Mouse (Mus musculus) hindbrain, embryonic 11.5 days (tissue): ENCODE measurements around the gene Abhd8. TPM values are rescaled to one million over a fixed set of nuclear protein-coding genes. Genes with fewer than 3 reads are reported as not detected.
A peak's percentile ranks its signal among the peaks of the same experiment; 100 is the strongest.

Experiments used
- ATAC-seq: fragments of 200-750 bp; cut with Nextera tagmentation; 2 replicates; pipeline ENCODE4 v1.8.0; 2017; ENCODE audit warnings: mild to moderate bottlenecking, moderate TSS enrichment, moderate library complexity; ENCODE audit not compliant: low FRiP score
- DNase-seq: peaks from one replicate; pipeline ENCODE4 v3.0.0-alpha.2; 2015; ENCODE audit warnings: low spot score
- H3K27ac ChIP-seq: fragments of 300-500 bp; sonication (generic); 2 replicates; pipeline ENCODE4 v1.5.1; 2014; ENCODE audit warnings: mild to moderate bottlenecking, low read depth, low read length
- H3K27me3 ChIP-seq: fragments of 300-500 bp; sonication (generic); 2 replicates; pipeline ENCODE4 v1.6.1; 2014; ENCODE audit warnings: mild to moderate bottlenecking, low read length, moderate library complexity, mixed read lengths; ENCODE audit not compliant: control insufficient read depth, insufficient read depth
- H3K36me3 ChIP-seq: fragments of 300-500 bp; sonication (generic); 2 replicates; pipeline ENCODE4 v1.6.1; 2014; ENCODE audit warnings: mild to moderate bottlenecking, low read length, moderate library complexity, mixed read lengths; ENCODE audit not compliant: control insufficient read depth, insufficient read depth
- H3K4me1 ChIP-seq: fragments of 300-500 bp; sonication (generic); replicated peaks from 2 replicates; pipeline ENCODE4 v1.6.1; 2014; ENCODE audit warnings: low read length, mixed read lengths; ENCODE audit not compliant: control insufficient read depth, insufficient read depth
- H3K4me2 ChIP-seq: fragments of 300-500 bp; sonication (generic); replicated peaks from 2 replicates; pipeline ENCODE4 v1.6.1; 2014; ENCODE audit warnings: mild to moderate bottlenecking, low read depth, low read length
- H3K4me3 ChIP-seq: fragments of 300-500 bp; sonication (generic); 2 replicates; pipeline ENCODE4 v1.5.1; 2014; ENCODE audit warnings: low read depth, low read length
- H3K9ac ChIP-seq: fragments of 300-500 bp; sonication (generic); 2 replicates; pipeline ENCODE4 v1.6.1; 2014; ENCODE audit warnings: low read depth, low read length
- H3K9me3 ChIP-seq: fragments of 300-500 bp; sonication (generic); 2 replicates; pipeline ENCODE4 v1.6.1; 2016; ENCODE audit warnings: low read length; ENCODE audit not compliant: control insufficient read depth
- WGBS: fragments of 180-500 bp; shearing (Covaris S2); extraction: QIAGEN DNeasy Blood & Tissue Kit; methylation state at CpG from one replicate; pipeline ENCODE4 v1.1.7; 2014; 5-methylcytosine and 5-hydroxymethylcytosine counted together
- polyA plus RNA-seq: library from polyadenylated mRNA; unstranded; fragments of >200 nt; fragmentation: Nextera tagmentation; extraction: Ambion mirVana; gene quantifications from 2 replicates; pipeline ENCODE4 v1.2.1, GENCODE M21; 2014

The Abhd8 gene
- polyA plus RNA-seq, 1 experiment from 2014 or later, result 38.5 TPM

- 0 out of 2 replicates have a peak overlapping the region, but pooled peaks have one; percentile 14 for H3K27ac ChIP-seq
- no peak for ATAC-seq
- no peak for DNase-seq
- H3K27me3 ChIP-seq, result no peaks in the 10 kb centered on the region
- no peaks in the 10 kb centered on the region for H3K36me3 ChIP-seq
- no peak overlapping the region for H3K4me3 ChIP-seq
- H3K9ac ChIP-seq, result no peak overlapping the region
- H3K4me2 ChIP-seq, result no peak overlapping the region
- WGBS, result 21% methylated on average over 15 of the region's 15 CpGs
- H3K9me3 ChIP-seq, result no peaks in the 10 kb centered on the region
- H3K4me1 ChIP-seq, result no peaks in the 10 kb centered on the region; the same call in 1 of the 2 replicates
These were observed 34.5 kb upstream of the Abhd8 start for GRCm38 (mm10) chr8:71497881-71498501.

DNA sequence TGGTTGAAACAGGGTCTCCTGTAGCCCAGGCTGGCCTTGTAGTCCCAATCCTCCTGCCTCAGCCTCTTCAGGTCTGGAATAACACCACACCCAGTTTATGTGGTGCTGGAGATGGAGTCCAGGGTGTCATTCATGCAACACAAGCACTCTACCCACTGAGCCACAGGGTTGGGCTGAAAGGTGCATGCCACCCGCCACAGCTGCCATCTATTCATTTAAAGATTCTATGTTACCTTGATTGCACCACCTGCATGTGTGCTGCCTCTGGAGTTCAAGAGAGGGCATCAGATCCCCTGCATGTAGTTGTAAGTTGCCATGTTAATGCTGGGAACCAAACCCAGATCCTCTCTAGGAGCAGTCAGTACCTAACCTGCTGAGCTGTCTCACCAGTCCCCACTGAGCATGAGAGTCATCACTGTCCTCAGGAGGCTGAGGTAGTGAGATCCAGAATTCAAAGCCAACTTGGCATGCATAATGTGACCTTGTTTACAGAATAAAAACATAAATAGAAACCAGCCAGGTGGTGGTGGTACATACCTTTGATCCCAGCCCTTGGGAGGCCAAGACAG lies 33.7 kb upstream of the Abhd8 start:
- 100% methylated on average over 1 of the region's 1 CpGs for WGBS
- no peaks in the 10 kb centered on the region for H3K9me3 ChIP-seq
- no peak overlapping the region for H3K4me3 ChIP-seq
- H3K27ac ChIP-seq, result no peak overlapping the region
- H3K4me2 ChIP-seq, result no peak overlapping the region
- no peak overlapping the region for H3K9ac ChIP-seq
- ATAC-seq (no peak), DNase-seq (no peak)
- H3K27me3 ChIP-seq, result no peaks in the 10 kb centered on the region
- H3K36me3 ChIP-seq, result 0 out of 2 replicates have a peak, but pooled peaks cover under 1% of the 10 kb centered on the region
- no peaks in the 10 kb centered on the region; the same call in 1 of the 2 replicates for H3K4me1 ChIP-seq

DNA sequence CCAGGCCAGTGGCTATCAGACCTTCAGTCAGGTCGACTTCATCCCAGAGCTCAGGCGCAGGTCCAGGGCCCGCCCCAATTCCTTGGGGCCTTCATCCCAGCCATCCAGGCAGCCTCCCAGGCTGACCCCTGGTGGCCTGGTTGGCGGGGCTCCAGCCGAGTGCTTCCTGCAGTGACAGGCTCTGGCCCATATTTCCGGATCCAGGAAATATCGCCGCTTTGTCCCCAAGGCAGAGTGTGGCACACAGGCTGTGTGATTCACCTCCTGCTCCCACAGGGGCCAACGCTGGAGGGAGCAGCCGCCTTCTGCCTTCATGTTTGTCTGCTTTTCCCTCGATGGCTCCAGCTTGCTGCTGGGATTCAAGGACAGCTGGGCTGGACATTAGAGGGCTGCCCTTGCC lies 33.0 kb upstream of the Abhd8 start:
- Histone ChIP-seq H3K4me3 (no peak overlapping the region), H3K4me1 (no peaks in the 10 kb centered on the region; the same call in 1 of the 2 replicates), H3K36me3 (0 out of 2 replicates have a peak, but pooled peaks cover 3% of the 10 kb centered on the region), H3K4me2 (no peak overlapping the region), H3K9ac (no peak overlapping the region), H3K27ac (no peak overlapping the region), H3K27me3 (no peaks in the 10 kb centered on the region), H3K9me3 (no peaks in the 10 kb centered on the region)
- 50% methylated on average over 11 of the region's 11 CpGs for WGBS
- DNase-seq (no peak), ATAC-seq (no peak)

DNA sequence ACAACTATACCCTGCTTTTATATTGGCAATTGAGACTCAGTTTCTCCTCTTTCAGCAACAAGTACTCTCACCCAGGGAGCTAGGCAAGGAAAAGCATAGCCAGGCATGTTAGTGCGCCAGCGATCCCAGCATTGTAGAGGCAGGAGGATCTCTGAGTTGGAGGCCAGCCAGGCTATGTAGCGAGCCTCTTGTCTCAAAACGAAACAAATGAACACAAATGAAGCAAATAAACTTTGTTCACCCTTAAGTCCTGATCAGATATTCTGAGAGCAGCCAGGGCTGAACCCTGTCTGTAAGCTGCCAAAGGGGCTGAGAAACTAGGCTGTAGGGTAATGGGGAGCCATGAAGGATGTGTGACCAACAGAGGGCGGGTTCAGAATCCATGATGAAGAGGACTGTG lies 32.4 kb upstream of the Abhd8 start:
- Histone ChIP-seq H3K4me1 (no peaks in the 10 kb centered on the region; the same call in 1 of the 2 replicates), H3K4me2 (no peak overlapping the region), H3K9ac (no peak overlapping the region), H3K36me3 (0 out of 2 replicates have a peak, but pooled peaks cover 3% of the 10 kb centered on the region), H3K4me3 (no peak overlapping the region), H3K9me3 (no peaks in the 10 kb centered on the region), H3K27me3 (no peaks in the 10 kb centered on the region), H3K27ac (no peak overlapping the region)
- 90% methylated on average over 5 of the region's 5 CpGs for WGBS
- ATAC-seq (no peak), DNase-seq (no peak)

DNA sequence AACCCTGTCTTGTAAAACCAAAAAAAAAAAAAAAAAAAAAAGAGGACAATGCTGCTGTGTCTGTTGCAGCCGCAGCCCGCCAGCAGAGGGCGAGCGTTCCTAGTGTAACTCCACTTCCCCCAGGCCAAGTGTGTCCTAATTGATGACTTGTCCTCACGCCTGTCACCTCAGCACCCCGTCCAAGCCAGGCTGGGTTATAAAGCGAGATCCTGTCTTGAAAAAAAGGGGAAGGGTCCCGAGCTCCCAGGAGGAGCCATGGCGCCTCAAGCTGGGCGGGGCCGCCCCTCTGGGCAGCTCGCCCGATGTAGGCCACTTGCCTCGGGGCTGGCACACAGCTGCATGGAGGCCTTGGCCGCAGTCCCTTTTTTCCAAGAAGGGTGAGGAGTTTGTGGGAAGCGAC lies 31.6 kb upstream of the Abhd8 start:
- DNase-seq, result peak; percentile 90
- Histone ChIP-seq H3K4me3 (no peak overlapping the region), H3K27me3 (no peaks in the 10 kb centered on the region), H3K9ac (no peak overlapping the region), H3K36me3 (0 out of 2 replicates have a peak, but pooled peaks cover 3% of the 10 kb centered on the region), H3K9me3 (no peaks in the 10 kb centered on the region), H3K4me2 (no peak overlapping the region), H3K4me1 (no peaks in the 10 kb centered on the region; the same call in 1 of the 2 replicates), H3K27ac (no peak overlapping the region)
- peak; percentile 77 for ATAC-seq
- 33% methylated on average over 15 of the region's 16 CpGs for WGBS

DNA sequence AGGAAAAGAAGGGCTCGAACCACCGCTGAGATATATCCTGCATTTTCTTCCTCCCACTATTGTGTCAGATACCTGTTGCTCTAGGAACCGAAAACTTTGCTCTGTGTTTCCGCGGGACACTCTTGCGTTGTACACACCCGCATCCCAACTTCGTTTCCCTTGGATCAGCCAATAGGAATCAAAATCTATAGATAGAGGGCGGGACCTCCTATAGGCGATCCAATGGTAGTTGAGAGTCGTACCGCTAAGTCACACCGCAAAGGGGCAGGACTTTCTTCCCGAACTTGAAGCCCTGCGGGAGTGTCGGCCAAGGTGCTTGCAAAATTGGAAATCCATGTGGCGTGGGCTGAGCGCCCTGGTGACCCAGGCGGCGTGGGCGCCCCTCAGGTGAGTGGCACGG lies 25.0 kb upstream of the Abhd8 start:
- Histone ChIP-seq H3K4me1 (peaks cover 11% of the 10 kb centered on the region), H3K27ac (no peak overlapping the region), H3K4me3 (peak overlapping the region; percentile 64), H3K36me3 (peaks cover 7% of the 10 kb centered on the region; the same call in 1 of the 2 replicates), H3K27me3 (no peaks in the 10 kb centered on the region), H3K4me2 (peak overlapping the region; percentile 93), H3K9me3 (no peaks in the 10 kb centered on the region), H3K9ac (peak overlapping the region; percentile 74)
- DNase-seq (peak; percentile 94), ATAC-seq (peak; percentile 76)
- 0% methylated on average over 22 of the region's 22 CpGs for WGBS

- DNase-seq (peak; percentile 80), ATAC-seq (peak; percentile 31; the same call in 1 of the 2 replicates)
- Histone ChIP-seq H3K27ac (peak within 1 kb of the TSS; percentile 72), H3K4me1 (peaks cover 11% of the 10 kb centered on the region), H3K9me3 (no peaks in the 10 kb centered on the region), H3K4me2 (peak within 1 kb of the TSS; percentile 93), H3K9ac (peak within 1 kb of the TSS; percentile 74), H3K27me3 (no peaks in the 10 kb centered on the region), H3K36me3 (peaks cover 7% of the 10 kb centered on the region; the same call in 1 of the 2 replicates), H3K4me3 (peak within 1 kb of the TSS; percentile 64)
- under 1% methylated on average over 33 of the region's 33 CpGs for WGBS
These were observed 24.4 kb upstream of the Abhd8 start, which contains the start of gene Gtpbp3 for GRCm38 (mm10) chr8:71487691-71488445. TSS of gene Gtpbp3 (plus strand) at chr8:71488103.

GRCm38 (mm10) chr8:71486136-71486529 lies 22.7 kb upstream of the Abhd8 start:
- Histone ChIP-seq H3K4me1 (peaks cover 11% of the 10 kb centered on the region), H3K4me3 (peak overlapping the region; percentile 91), H3K9ac (no peak overlapping the region; the same call in 1 of the 2 replicates), H3K36me3 (peaks cover 7% of the 10 kb centered on the region; the same call in 1 of the 2 replicates), H3K27me3 (peaks cover 2% of the 10 kb centered on the region; the same call in 1 of the 2 replicates), H3K27ac (peak overlapping the region; percentile 24; the same call in 1 of the 2 replicates), H3K4me2 (no peak overlapping the region), H3K9me3 (no peaks in the 10 kb centered on the region)
- 33% methylated on average over 7 of the region's 7 CpGs for WGBS
- no peak for DNase-seq
- no peak for ATAC-seq
